Mouse (Mus musculus) kidney, postnatal 0 days (tissue): Measurements from ENCODE around the gene Syce3. TPM values are rescaled to one million over a fixed set of nuclear protein-coding genes. Genes with fewer than 3 reads are reported as not detected.

Source experiments
- ATAC-seq: fragments of 200-750 bp; cut with Nextera tagmentation; replicated peaks from 2 replicates; pipeline ENCODE4 v1.8.0; 2017; ENCODE audit warnings: low read depth, moderate number of reproducible peaks, moderate TSS enrichment, moderate library complexity; ENCODE audit not compliant: low FRiP score
- DNase-seq: peaks from one replicate; pipeline ENCODE4 v3.0.0-alpha.2; 2016; ENCODE audit warnings: low spot score
- H3K27ac ChIP-seq: fragments of 300-500 bp; sonication (generic); 2 replicates; pipeline ENCODE4 v1.5.1; 2014; ENCODE audit warnings: mild to moderate bottlenecking
- H3K27me3 ChIP-seq: fragments of 300-500 bp; sonication (generic); 2 replicates; pipeline ENCODE4 v1.6.1; 2014; ENCODE audit warnings: low read length, mixed read lengths; ENCODE audit not compliant: insufficient read depth
- H3K36me3 ChIP-seq: fragments of 300-500 bp; sonication (generic); 2 replicates; pipeline ENCODE4 v1.6.1; 2014; ENCODE audit warnings: low read length, mixed read lengths; ENCODE audit not compliant: insufficient read depth
- H3K4me1 ChIP-seq: fragments of 300-500 bp; sonication (generic); replicated peaks from 2 replicates; pipeline ENCODE4 v1.6.1; 2014; ENCODE audit warnings: antibody characterized with exemption, low read length, mixed read lengths; ENCODE audit not compliant: insufficient read depth
- H3K4me2 ChIP-seq: fragments of 300-500 bp; sonication (generic); 2 replicates; pipeline ENCODE4 v1.6.1; 2014; ENCODE audit warnings: mild to moderate bottlenecking, low read length, moderate library complexity, mixed read lengths
- H3K4me3 ChIP-seq: fragments of 300-500 bp; sonication (generic); replicated peaks from 2 replicates; pipeline ENCODE4 v1.5.1; 2014; ENCODE audit warnings: low read depth, low read length
- H3K9ac ChIP-seq: fragments of 300-500 bp; sonication (generic); 2 replicates; pipeline ENCODE4 v1.6.1; 2014; ENCODE audit warnings: low read depth, low read length
- H3K9me3 ChIP-seq: fragments of 300-500 bp; sonication (generic); replicated peaks from 2 replicates; pipeline ENCODE4 v1.6.1; 2016; ENCODE audit warnings: low read length, inconsistent platforms, mixed read lengths
- CTCF ChIP-seq: IDR thresholded peaks from 2 replicates; pipeline ENCODE4 v1.5.1; 2016; ENCODE audit warnings: antibody characterized with exemption, low read depth, mild to moderate bottlenecking, moderate library complexity
- WGBS: fragments of 180-500 bp; shearing (Covaris S2); extraction: QIAGEN DNeasy Blood & Tissue Kit; methylation state at CpG from one replicate; pipeline ENCODE4 v1.1.7; 2014; 5-methylcytosine and 5-hydroxymethylcytosine counted together
- polyA plus RNA-seq: library from polyadenylated mRNA; unstranded; fragments of >200 nt; fragmentation: Nextera tagmentation; extraction: Ambion mirVana; gene quantifications from 2 replicates; pipeline ENCODE4 v1.2.1, GENCODE M21; 2015

The Syce3 gene
- polyA plus RNA-seq, 1 experiment from 2014 or later, result not detected

DNA sequence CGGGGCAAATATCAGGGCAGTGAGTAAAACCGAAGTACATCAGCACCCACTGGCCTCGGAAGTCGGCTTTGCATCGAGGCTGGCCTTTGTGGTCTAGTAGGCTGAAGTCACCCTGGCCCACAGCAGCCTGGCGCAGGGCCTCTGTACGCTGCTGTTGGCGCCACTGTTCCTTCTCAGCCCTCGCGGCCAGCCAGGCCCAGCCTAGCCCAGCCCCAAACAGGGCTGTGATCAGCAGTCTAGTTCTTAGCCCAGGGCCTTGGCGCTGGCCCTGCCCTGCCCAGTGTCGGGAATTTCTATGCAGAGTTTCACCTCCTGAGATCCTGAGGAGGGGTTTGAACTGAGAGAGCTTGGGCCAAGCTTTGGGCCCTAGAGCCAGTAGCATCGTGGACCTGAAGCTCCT, 38.2 kb downstream of the Syce3 start:
- H3K27ac ChIP-seq, result no peak overlapping the region
- no peak for DNase-seq
- H3K9me3 ChIP-seq, result no peaks in the 10 kb centered on the region
- no peak for ATAC-seq
- no peak for TF ChIP-seq CTCF
- no peak overlapping the region for H3K4me3 ChIP-seq
- peaks cover 3% of the 10 kb centered on the region; the same call in 1 of the 2 replicates for H3K27me3 ChIP-seq
- H3K36me3 ChIP-seq, result peaks cover 49% of the 10 kb centered on the region
- H3K4me2 ChIP-seq, result no peak overlapping the region
- no peak overlapping the region for H3K9ac ChIP-seq
- 86% methylated on average over 13 of the region's 13 CpGs for WGBS
- H3K4me1 ChIP-seq, result peaks cover 14% of the 10 kb centered on the region

DNA sequence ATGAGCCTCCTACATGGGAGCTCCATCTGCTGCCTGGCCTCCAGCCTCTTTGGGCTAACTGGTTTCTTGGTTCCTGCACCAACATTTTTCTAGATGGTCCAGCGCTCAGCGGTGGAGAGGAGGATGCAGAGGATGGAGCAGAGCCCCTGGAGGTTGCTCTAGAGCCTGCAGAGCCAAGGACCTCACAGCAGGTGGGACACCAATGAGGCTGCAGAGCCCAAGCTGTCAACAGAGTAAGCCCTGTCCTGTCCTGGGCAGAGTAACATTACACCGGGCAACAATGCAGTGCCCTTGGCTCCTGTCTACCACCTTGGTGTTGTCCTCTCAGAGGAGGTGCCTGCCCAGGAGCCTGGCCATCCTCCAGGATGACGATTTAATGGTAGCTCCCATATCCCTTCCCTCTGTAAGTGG, 45.2 kb downstream of the Syce3 start:
- no peaks in the 10 kb centered on the region for H3K9me3 ChIP-seq
- ATAC-seq, result no peak
- H3K36me3 ChIP-seq, result peaks cover 78% of the 10 kb centered on the region
- TF ChIP-seq CTCF, result no peak
- WGBS, result 93% methylated on average over 4 of the region's 4 CpGs
- H3K9ac ChIP-seq, result no peak overlapping the region
- H3K27ac ChIP-seq, result no peak overlapping the region
- no peaks in the 10 kb centered on the region for H3K4me1 ChIP-seq
- H3K4me2 ChIP-seq, result no peak overlapping the region
- no peak for DNase-seq
- H3K4me3 ChIP-seq, result no peak overlapping the region
- no peaks in the 10 kb centered on the region for H3K27me3 ChIP-seq

DNA sequence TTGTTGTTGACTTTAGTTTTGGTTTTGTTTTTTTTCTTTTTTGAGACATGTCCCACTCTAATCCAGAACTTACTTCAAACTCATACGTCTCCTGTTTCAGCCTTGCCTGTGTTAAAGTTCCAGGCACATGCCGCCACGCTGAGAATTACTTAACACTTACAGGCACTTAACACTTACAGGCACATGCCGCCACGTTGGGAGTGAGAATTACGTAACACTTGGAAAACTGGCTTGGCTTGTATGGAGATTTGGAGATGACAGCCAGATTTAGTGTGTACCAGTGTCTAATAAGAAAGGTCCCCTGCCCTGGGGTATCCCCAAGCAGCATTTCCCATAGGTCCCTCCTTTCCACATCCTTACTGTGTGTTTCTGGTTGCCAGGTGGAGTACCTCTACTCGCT, 47.3 kb downstream of the Syce3 start:
- H3K9ac ChIP-seq, result no peak overlapping the region
- no peaks in the 10 kb centered on the region for H3K9me3 ChIP-seq
- H3K4me3 ChIP-seq, result no peak overlapping the region
- H3K27me3 ChIP-seq, result no peaks in the 10 kb centered on the region
- no peaks in the 10 kb centered on the region for H3K4me1 ChIP-seq
- DNase-seq (no peak), ATAC-seq (no peak)
- no peak overlapping the region for H3K27ac ChIP-seq
- no peak for TF ChIP-seq CTCF
- no peak overlapping the region for H3K4me2 ChIP-seq
- H3K36me3 ChIP-seq, result peaks cover 58% of the 10 kb centered on the region
- WGBS, result 87% methylated on average over 7 of the region's 7 CpGs

DNA sequence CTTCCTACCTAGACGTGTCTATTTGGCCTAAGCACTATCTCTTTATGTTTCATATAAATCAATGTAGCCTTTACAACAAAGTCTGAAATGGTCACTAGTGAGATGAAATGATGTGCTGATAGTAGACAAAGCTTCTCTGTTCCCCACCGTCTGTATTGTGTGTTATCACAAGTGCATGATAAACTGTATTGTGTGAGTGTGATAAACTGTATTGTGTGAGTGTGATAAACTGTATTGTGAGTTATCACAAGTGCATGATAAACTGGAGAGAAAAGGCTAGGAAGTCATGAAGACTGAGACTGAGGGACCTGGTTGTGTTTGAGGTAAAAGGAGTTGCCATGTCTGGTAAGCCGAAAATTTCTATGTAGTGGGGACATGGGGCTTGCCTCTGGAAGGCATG, 51.5 kb downstream of the Syce3 start:
- ATAC-seq, result no peak
- TF ChIP-seq CTCF, result no peak
- Histone ChIP-seq H3K27ac (no peak overlapping the region), H3K4me3 (no peak overlapping the region), H3K27me3 (no peaks in the 10 kb centered on the region), H3K36me3 (peaks cover 21% of the 10 kb centered on the region; the same call in 1 of the 2 replicates), H3K9ac (no peak overlapping the region), H3K9me3 (no peaks in the 10 kb centered on the region), H3K4me1 (no peaks in the 10 kb centered on the region; the same call in 1 of the 2 replicates), H3K4me2 (no peak overlapping the region)
- 82% methylated on average over 3 of the region's 3 CpGs for WGBS
- no peak for DNase-seq

DNA sequence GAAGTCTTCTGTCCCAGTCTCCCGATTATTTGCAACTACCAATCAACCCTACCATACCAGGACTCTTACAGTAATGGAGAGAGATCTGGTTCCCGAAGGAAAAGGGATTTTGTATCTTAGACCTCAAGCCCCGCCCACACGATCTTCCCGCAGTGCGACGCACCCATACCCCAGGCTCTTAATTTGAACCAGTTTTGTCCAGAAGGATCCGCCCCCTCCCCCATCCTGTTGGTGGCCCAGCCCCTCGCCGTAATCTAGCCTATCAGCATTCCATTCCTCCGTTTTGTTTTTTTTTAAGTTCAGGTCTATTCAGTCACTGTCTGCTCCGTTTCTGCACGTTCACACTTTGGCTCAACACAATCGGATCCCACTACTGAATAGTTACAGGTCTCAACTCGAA, 53.9 kb downstream of the Syce3 start:
- peak; percentile 68 for ATAC-seq
- no peaks in the 10 kb centered on the region for H3K27me3 ChIP-seq
- peaks cover 30% of the 10 kb centered on the region for H3K36me3 ChIP-seq
- peak overlapping the region; percentile 75 for H3K4me3 ChIP-seq
- H3K9me3 ChIP-seq, result no peaks in the 10 kb centered on the region
- H3K27ac ChIP-seq, result peak overlapping the region; percentile 87
- TF ChIP-seq CTCF, result no peak
- DNase-seq, result peak; percentile 98
- peak overlapping the region; percentile 80 for H3K4me2 ChIP-seq
- WGBS, result under 1% methylated on average over 15 of the region's 15 CpGs
- H3K4me1 ChIP-seq, result no peaks in the 10 kb centered on the region; the same call in 1 of the 2 replicates
- peak overlapping the region; percentile 81 for H3K9ac ChIP-seq

DNA sequence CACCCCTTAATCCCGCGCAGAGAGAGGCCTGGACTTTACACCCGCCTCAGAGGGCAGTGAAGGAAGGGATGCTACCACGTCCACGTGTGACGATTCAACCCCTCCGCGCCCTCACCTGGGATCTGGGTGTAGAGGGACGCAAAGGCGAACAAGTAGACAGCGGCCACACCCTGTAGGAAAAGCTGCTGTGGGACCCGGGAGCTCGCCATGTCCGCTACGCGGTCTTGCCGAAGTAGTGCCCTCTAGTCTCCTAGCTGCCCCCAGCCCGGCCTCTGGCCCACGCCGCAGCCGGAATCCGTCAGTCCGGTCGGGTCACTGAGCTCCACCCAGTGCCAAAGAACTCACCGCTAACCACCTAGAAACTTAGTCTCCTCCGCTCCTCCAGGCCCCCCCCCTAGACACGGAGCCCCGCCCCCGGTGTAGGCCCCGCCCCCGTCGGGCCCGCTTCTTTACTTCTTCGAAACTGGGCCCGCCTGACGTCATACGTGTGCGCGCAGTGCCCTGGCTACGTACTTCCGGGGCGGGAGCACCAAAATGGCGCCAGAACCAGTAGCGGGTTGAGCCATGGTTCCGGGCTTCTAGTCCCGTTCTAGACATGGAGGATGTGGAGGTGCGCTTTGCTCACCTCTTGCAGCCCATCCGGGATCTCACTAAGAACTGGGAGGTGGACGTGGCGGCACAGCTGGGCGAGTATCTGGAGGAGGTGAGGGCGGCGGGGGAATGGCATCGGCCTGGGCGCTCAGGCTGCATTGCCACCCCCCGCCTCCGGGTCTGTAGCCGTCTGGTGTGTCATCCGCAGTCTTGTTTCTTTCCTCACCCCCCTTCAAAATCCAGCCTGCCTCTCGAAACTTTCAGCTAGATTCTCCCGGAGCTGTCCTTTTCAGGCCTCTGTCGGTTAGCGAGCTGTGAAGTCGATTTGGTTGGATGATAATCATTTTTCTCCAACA, 54.8 kb downstream of the Syce3 start, which contains the start of the genes Lmf2 and Ncaph2:
Lmf2 (minus strand) TSS at position 419 of the 947 bp plus-strand sequence.
Ncaph2 (plus strand) TSS at position 479 of the 947 bp plus-strand sequence.
- Histone ChIP-seq H3K9me3 (no peaks in the 10 kb centered on the region), H3K27me3 (no peaks in the 10 kb centered on the region), H3K36me3 (peaks cover 31% of the 10 kb centered on the region), H3K4me3 (peak within 1 kb of the TSS; percentile 75), H3K9ac (peak within 1 kb of the TSS; percentile 81), H3K27ac (peak within 1 kb of the TSS; percentile 87), H3K4me1 (no peaks in the 10 kb centered on the region; the same call in 1 of the 2 replicates), H3K4me2 (peak within 1 kb of the TSS; percentile 80)
- peak; percentile 88 for ATAC-seq
- DNase-seq, result peak; percentile 97
- WGBS, result under 1% methylated on average over 64 of the region's 64 CpGs
- no peak for TF ChIP-seq CTCF
